Comparison of ENCODE assay signal across 24 mouse cellular contexts in genomic region chr8:47006785-47007184, GRCm38 (mm10). TPM values are rescaled to one million over a fixed set of nuclear protein-coding genes. Genes with fewer than 3 reads are reported as not detected.
DNase-seq lines count a peak whose midpoint lies in the region; ATAC-seq lines count a peak whose summit lies in the region.
"Had no signal": no experiment of that assay in that cellular context is flagged by ENCODE, and none has a peak within 500 bp of the region (broad histone marks: within the 10 kb centered on the region; RNA-seq: fewer than 3 reads in every experiment).

No protein-coding gene starts in this region.

- no peaks in the 10 kb centered on the region for H3K27me3 ChIP-seq in embryonic facial prominence, embryonic 14.5 days (replicated peaks; ENCODE audit: control insufficient read depth, insufficient read depth, low read length)
- no peaks in the 10 kb centered on the region for H3K27me3 ChIP-seq in embryonic facial prominence, embryonic 10.5 days (replicated peaks; ENCODE audit: low read depth, poor library complexity, severe bottlenecking)
- no peaks in the 10 kb centered on the region for H3K27me3 ChIP-seq in limb, embryonic 10.5 days (ENCODE audit: low read depth, poor library complexity, severe bottlenecking)
- H3K27me3 ChIP-seq: embryonic facial prominence, embryonic 12.5 days; forebrain, embryonic 13.5 days; hindbrain, embryonic 13.5 days had no signal

- no peak overlapping the region for H3K9ac ChIP-seq in embryonic facial prominence, embryonic 14.5 days (ENCODE audit: low read depth, low read length)
- H3K9ac ChIP-seq: embryonic facial prominence, embryonic 12.5 days; forebrain, embryonic 13.5 days; hindbrain, embryonic 13.5 days had no signal

- H3K36me3 ChIP-seq in embryonic facial prominence, embryonic 14.5 days (ENCODE audit: control insufficient read depth, insufficient read depth, low read length) = no peaks in the 10 kb centered on the region
- H3K36me3 ChIP-seq in embryonic facial prominence, embryonic 10.5 days (replicated peaks) = no peaks in the 10 kb centered on the region
- no peaks in the 10 kb centered on the region for H3K36me3 ChIP-seq in limb, embryonic 10.5 days
- H3K36me3 ChIP-seq: embryonic facial prominence, embryonic 12.5 days; forebrain, embryonic 10.5 days; hindbrain, embryonic 10.5 days; hindbrain, embryonic 13.5 days had no signal

- no peaks in the 10 kb centered on the region for H3K9me3 ChIP-seq in embryonic facial prominence, embryonic 14.5 days (ENCODE audit: control insufficient read depth, low read length)
- H3K9me3 ChIP-seq in embryonic facial prominence, embryonic 10.5 days = no peaks in the 10 kb centered on the region
- no peaks in the 10 kb centered on the region for H3K9me3 ChIP-seq in limb, embryonic 10.5 days (replicated peaks)
- H3K9me3 ChIP-seq: embryonic facial prominence, embryonic 12.5 days; forebrain, embryonic 10.5 days; forebrain, embryonic 13.5 days; hindbrain, embryonic 10.5 days; hindbrain, embryonic 13.5 days had no signal

- H3K27ac ChIP-seq in embryonic facial prominence, embryonic 14.5 days (replicated peaks; ENCODE audit: low read depth, low read length) = no peak overlapping the region
- no peak overlapping the region for H3K27ac ChIP-seq in embryonic facial prominence, embryonic 10.5 days (replicated peaks)
- H3K27ac ChIP-seq in limb, embryonic 10.5 days = peak overlapping the region; percentile 59
- H3K27ac ChIP-seq: embryonic facial prominence, embryonic 12.5 days; forebrain, embryonic 10.5 days; forebrain, embryonic 13.5 days; hindbrain, embryonic 10.5 days; hindbrain, embryonic 13.5 days had no signal

- ATAC-seq in embryonic facial prominence, embryonic 14.5 days (ENCODE audit: low read depth) = no peak; the same call in 1 of the 2 replicates
- no peak for ATAC-seq in inflammation-experienced regulatory T-cells, adult 6 months
- ATAC-seq: activated CD4-positive, CD25-positive, alpha-beta regulatory T cell, adult 4 months; forebrain, embryonic 13.5 days; forebrain, embryonic 16.5 days; hindbrain, embryonic 16.5 days had no signal

- no peak overlapping the region for H3K4me3 ChIP-seq in embryonic facial prominence, embryonic 14.5 days (ENCODE audit: low read depth, low read length)
- no peak overlapping the region for H3K4me3 ChIP-seq in embryonic facial prominence, embryonic 10.5 days
- no peak overlapping the region for H3K4me3 ChIP-seq in limb, embryonic 10.5 days
- H3K4me3 ChIP-seq: embryonic facial prominence, embryonic 12.5 days; forebrain, embryonic 10.5 days; forebrain, embryonic 13.5 days; hindbrain, embryonic 10.5 days; hindbrain, embryonic 13.5 days had no signal

- 42% methylated on average over 9 of the region's 9 CpGs for WGBS in embryonic facial prominence, embryonic 14.5 days
- 69% methylated on average over 9 of the region's 9 CpGs for WGBS in embryonic facial prominence, embryonic 10.5 days
- WGBS in limb, embryonic 10.5 days = 65% methylated on average over 9 of the region's 9 CpGs

- no peak overlapping the region; the same call in 1 of the 2 replicates for H3K4me2 ChIP-seq in embryonic facial prominence, embryonic 14.5 days (ENCODE audit: low read depth, low read length)
- H3K4me2 ChIP-seq: embryonic facial prominence, embryonic 12.5 days; forebrain, embryonic 13.5 days; heart, embryonic 11.5 days; hindbrain, embryonic 13.5 days had no signal

- H3K4me1 ChIP-seq in embryonic facial prominence, embryonic 14.5 days (ENCODE audit: control insufficient read depth, insufficient read depth, low read length) = no peaks in the 10 kb centered on the region
- peaks cover 8% of the 10 kb centered on the region for H3K4me1 ChIP-seq in embryonic facial prominence, embryonic 10.5 days
- peaks cover 18% of the 10 kb centered on the region for H3K4me1 ChIP-seq in limb, embryonic 10.5 days
- H3K4me1 ChIP-seq: forebrain, embryonic 13.5 days; hindbrain, embryonic 13.5 days had no signal

- DNase-seq in embryonic facial prominence, embryonic 14.5 days (ENCODE audit: low spot score) = peak; percentile 55
- DNase-seq in embryonic facial prominence, embryonic 10.5 days (ENCODE audit: low spot score) = no peak
- peak; percentile 3 for DNase-seq in thymus, postnatal 0 days (ENCODE audit: low spot score)
- no peak for DNase-seq in thymus, postnatal 4 days
- no peak for DNase-seq in limb, embryonic 10.5 days (ENCODE audit: low spot score)
- DNase-seq in spleen, postnatal 36 days (ENCODE audit: low spot score in 2 of 2) = no peak
- DNase-seq: adrenal gland, adult 8-10 months; adrenal gland, postnatal 25 days; cerebellum, adult 18-20 months; cerebellum, adult 9-10 months; cerebellum, postnatal 14 days; gastrocnemius, postnatal 10 days; gastrocnemius, postnatal 36 days; heart, postnatal 36 days had no signal

RNA-seq across cellular contexts. Expression of gene Enpp6, which starts 20.1 kb away (rescaled TPM):
- polyA plus RNA-seq in embryonic facial prominence, embryonic 14.5 days (2014; fragmentation: Nextera tagmentation; extraction: Ambion mirVana) = 2.5 and 3.1 TPM in 2 replicates
- polyA plus RNA-seq in embryonic facial prominence, embryonic 10.5 days (2016; fragmentation: Nextera tagmentation; extraction: Ambion mirVana) = 0.10 TPM in 1 of 2 replicates, not detected in the other
- 0.03 and 0.14 TPM in 2 replicates for polyA plus RNA-seq in thymus, postnatal 0 days (2015; fragmentation: Nextera tagmentation; extraction: Ambion mirVana)
- 0.09 and 0.24 TPM in 2 replicates for polyA plus RNA-seq in limb, embryonic 10.5 days (2016; fragmentation: Nextera tagmentation; extraction: Ambion mirVana)
- 1 to 10 TPM in 1 of 3 experiments, under 1 TPM in 2; 0.86 to 1.2 (median 0.99) TPM for polyA plus RNA-seq in inflammation-experienced regulatory T-cells, adult 6 months (2017; shearing (Covaris generic))
- polyA plus RNA-seq: forebrain, embryonic 10.5 days had no signal

Comparison
In these comparisons a context has a peak if more than half of its experiments do, and no peak if none do; other contexts are left out.
1. DNase-seq: peak in embryonic facial prominence, embryonic 14.5 days (single experiment) and thymus, postnatal 0 days (single experiment); none in embryonic facial prominence, embryonic 10.5 days (single experiment), thymus, postnatal 4 days (single experiment), limb, embryonic 10.5 days (single experiment) and spleen, postnatal 36 days (0 of 2).